Mouse (Mus musculus) neural tube, embryonic 15.5 days (tissue): ENCODE results near the gene Rps23. TPM values are rescaled to one million over a fixed set of nuclear protein-coding genes. Genes with fewer than 3 reads are reported as not detected.
"Not testable (repeated sequence)": the region's sequence is repeated elsewhere in the genome, so short reads cannot be mapped to it uniquely, and the experiment has no call there.

Experiments
- ATAC-seq: fragments of 200-750 bp; cut with Nextera tagmentation; 2 replicates; pipeline ENCODE4 v1.8.0; 2017; ENCODE audit warnings: mild to moderate bottlenecking, moderate TSS enrichment, moderate library complexity; ENCODE audit not compliant: low FRiP score
- H3K27ac ChIP-seq: fragments of 300-500 bp; sonication (generic); replicated peaks from 2 replicates; pipeline ENCODE4 v1.5.1; 2015; ENCODE audit warnings: mild to moderate bottlenecking, inconsistent platforms
- H3K27me3 ChIP-seq: fragments of 300-500 bp; sonication (generic); replicated peaks from 2 replicates; pipeline ENCODE4 v1.6.1; 2015; ENCODE audit warnings: inconsistent platforms
- H3K36me3 ChIP-seq: fragments of 300-500 bp; sonication (generic); 2 replicates; pipeline ENCODE4 v1.6.1; 2015; ENCODE audit warnings: inconsistent platforms
- H3K4me1 ChIP-seq: fragments of 300-500 bp; sonication (generic); 2 replicates; pipeline ENCODE4 v1.6.1; 2015; ENCODE audit warnings: inconsistent platforms
- H3K4me2 ChIP-seq: fragments of 300-500 bp; sonication (generic); 2 replicates; pipeline ENCODE4 v1.6.1; 2015; ENCODE audit warnings: inconsistent platforms, mild to moderate bottlenecking, moderate library complexity
- H3K4me3 ChIP-seq: fragments of 300-500 bp; sonication (generic); replicated peaks from 2 replicates; pipeline ENCODE4 v1.5.1; 2015; ENCODE audit warnings: mild to moderate bottlenecking, inconsistent platforms
- H3K9ac ChIP-seq: fragments of 300-500 bp; sonication (generic); replicated peaks from 2 replicates; pipeline ENCODE4 v1.6.1; 2015; ENCODE audit warnings: mild to moderate bottlenecking, inconsistent platforms
- H3K9me3 ChIP-seq: fragments of 300-500 bp; sonication (generic); replicated peaks from 2 replicates; pipeline ENCODE4 v1.6.1; 2016; ENCODE audit warnings: inconsistent platforms
- WGBS: fragments of 180-500 bp; shearing (Covaris S2); methylation state at CpG from one replicate; pipeline ENCODE4 v1.1.7; 2015; ENCODE audit warnings: mixed read lengths; 5-methylcytosine and 5-hydroxymethylcytosine counted together
- polyA plus RNA-seq: library from polyadenylated mRNA; unstranded; fragments of >200 nt; fragmentation: Nextera tagmentation; extraction: Ambion mirVana; gene quantifications from 2 replicates; pipeline ENCODE4 v1.2.1, GENCODE M21; 2015

Gene Rps23
- polyA plus RNA-seq, 1 experiment from 2014 or later: 107 TPM

- Histone ChIP-seq H3K9ac (no peak overlapping the region), H3K36me3 (no peaks in the 10 kb centered on the region), H3K9me3 (no peaks in the 10 kb centered on the region), H3K4me1 (peaks cover 12% of the 10 kb centered on the region), H3K27me3 (no peaks in the 10 kb centered on the region), H3K4me3 (no peak overlapping the region), H3K4me2 (no peak overlapping the region), H3K27ac (peak overlapping the region; percentile 63)
- peak; percentile 38 for ATAC-seq
- WGBS: 33% methylated on average over 7 of the region's 7 CpGs
Measured at GRCm38 (mm10) chr13:90913675-90914192, 9.0 kb upstream of the Rps23 start.

DNA sequence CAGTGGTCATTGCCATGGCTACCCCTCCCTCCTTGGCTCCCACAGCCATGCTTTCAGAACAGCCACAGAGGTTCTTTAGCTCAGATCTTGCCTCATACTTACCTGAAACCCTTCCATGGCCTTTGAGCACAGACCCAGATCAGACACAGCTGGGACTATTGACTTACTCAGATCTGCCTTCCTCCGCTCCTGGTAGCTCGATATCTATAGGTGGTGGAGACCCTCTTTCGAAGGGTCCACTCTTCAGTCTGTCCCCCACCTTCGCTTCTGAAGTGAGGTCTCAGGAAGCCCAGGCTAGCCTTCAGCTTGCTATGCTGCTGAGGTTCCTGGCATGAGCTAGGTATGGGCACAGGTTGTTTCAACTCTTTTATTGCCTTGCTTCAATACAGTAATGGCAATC lies 8.0 kb upstream of the Rps23 start:
- H3K4me1 ChIP-seq: peaks cover 12% of the 10 kb centered on the region
- H3K9me3 ChIP-seq: no peaks in the 10 kb centered on the region
- H3K4me3 ChIP-seq: no peak overlapping the region
- H3K36me3 ChIP-seq: no peaks in the 10 kb centered on the region
- H3K9ac ChIP-seq: no peak overlapping the region
- ATAC-seq: no peak
- no peaks in the 10 kb centered on the region for H3K27me3 ChIP-seq
- no peak overlapping the region for H3K27ac ChIP-seq
- WGBS: 94% methylated on average over 4 of the region's 4 CpGs
- no peak overlapping the region for H3K4me2 ChIP-seq

DNA sequence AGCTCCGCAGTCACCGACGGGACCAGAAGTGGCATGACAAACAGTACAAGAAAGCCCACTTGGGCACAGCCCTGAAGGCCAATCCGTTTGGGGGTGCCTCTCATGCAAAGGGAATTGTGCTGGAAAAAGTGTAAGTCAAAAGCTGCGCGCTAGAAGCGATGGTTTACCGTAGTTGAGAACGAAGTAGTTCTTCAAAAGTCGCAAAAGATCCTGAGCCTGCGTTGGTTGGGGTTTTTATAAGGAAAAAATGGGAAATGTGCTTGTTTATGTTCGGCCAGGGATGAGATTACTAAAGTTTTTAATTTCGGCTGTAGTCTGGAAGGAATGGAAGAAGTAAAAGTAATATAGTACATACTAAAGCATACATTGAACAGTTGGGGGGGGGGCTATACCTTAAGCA lies 859 bp downstream of the Rps23 start:
- ATAC-seq, H3K27ac ChIP-seq, H3K4me1 ChIP-seq, H3K9me3 ChIP-seq, H3K27me3 ChIP-seq: not testable (repeated sequence)
- 1% methylated on average over 13 of the region's 13 CpGs for WGBS
- H3K36me3 ChIP-seq: peaks cover 32% of the 10 kb centered on the region
- H3K4me3 ChIP-seq: peak overlapping the region; percentile 87
- H3K4me2 ChIP-seq: peak overlapping the region; percentile 75
- peak overlapping the region; percentile 94 for H3K9ac ChIP-seq

DNA sequence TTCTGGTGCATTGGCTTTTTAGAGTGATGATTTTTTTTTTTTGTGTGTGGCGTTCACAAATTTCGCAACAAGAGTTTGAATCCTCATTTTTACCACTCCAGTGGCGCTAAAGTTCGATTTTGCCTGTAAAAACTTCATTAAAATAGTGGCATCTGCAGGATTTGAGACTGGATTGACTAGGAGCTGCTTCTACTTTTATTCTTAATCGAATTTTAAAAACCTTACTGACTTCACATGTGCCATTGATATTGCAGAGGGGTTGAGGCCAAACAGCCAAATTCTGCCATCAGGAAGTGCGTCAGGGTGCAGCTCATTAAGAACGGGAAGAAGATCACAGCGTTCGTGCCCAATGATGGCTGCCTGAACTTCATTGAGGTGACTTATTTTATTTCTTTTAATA lies 1.3 kb downstream of the Rps23 start:
- no peaks in the 10 kb centered on the region for H3K9me3 ChIP-seq
- peaks cover 35% of the 10 kb centered on the region for H3K36me3 ChIP-seq
- H3K4me1 ChIP-seq: peaks cover 7% of the 10 kb centered on the region
- ATAC-seq: no peak
- peak overlapping the region; percentile 87 for H3K4me3 ChIP-seq
- H3K9ac ChIP-seq: peak overlapping the region; percentile 94
- 56% methylated on average over 9 of the region's 9 CpGs for WGBS
- H3K27ac ChIP-seq: no peak overlapping the region
- no peaks in the 10 kb centered on the region for H3K27me3 ChIP-seq
- H3K4me2 ChIP-seq: peak overlapping the region; percentile 75

- H3K9ac ChIP-seq: no peak overlapping the region
- no peak for ATAC-seq
- no peak overlapping the region for H3K27ac ChIP-seq
- peaks cover 35% of the 10 kb centered on the region for H3K36me3 ChIP-seq
- no peak overlapping the region for H3K4me2 ChIP-seq
- H3K9me3 ChIP-seq: no peaks in the 10 kb centered on the region
- 93% methylated on average over 5 of the region's 5 CpGs for WGBS
- peaks cover 7% of the 10 kb centered on the region for H3K4me1 ChIP-seq
- H3K4me3 ChIP-seq: no peak overlapping the region
- no peaks in the 10 kb centered on the region for H3K27me3 ChIP-seq
Measured at GRCm38 (mm10) chr13:90925191-90925590, 2.4 kb downstream of the Rps23 start.

DNA sequence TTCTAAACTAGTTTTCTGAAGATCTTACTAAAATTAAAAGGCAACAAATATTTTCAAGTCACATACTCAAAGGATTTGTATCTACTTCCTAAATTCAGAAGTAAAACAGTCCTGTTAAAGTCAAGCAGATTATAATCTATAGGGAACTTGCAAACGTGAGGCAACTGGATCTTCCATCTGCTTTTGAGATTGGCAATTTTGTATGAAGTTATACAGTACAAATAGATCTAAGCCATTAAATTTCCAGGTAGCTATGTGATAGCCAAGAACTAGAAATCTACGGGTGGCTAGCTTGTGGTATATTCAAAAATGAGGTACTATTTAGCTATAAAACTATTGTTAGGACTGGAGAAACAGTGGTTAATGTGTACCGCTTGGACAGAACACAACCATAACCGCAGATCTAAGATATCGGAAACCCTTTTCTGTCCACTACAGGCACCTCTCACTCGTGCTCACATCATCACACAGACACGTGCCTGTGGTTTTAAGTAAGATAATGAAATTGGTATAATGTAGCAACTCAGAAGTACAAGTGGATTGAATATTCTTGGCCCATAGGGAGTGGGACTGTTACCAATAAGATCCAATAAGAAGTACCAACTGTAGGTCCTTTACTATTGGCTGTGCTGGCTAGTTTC lies 3.5 kb downstream of the Rps23 start:
- Histone ChIP-seq H3K4me3 (no peak overlapping the region), H3K27ac (no peak overlapping the region), H3K4me2 (no peak overlapping the region), H3K36me3 (peaks cover 35% of the 10 kb centered on the region), H3K27me3 (no peaks in the 10 kb centered on the region), H3K9me3 (no peaks in the 10 kb centered on the region), H3K4me1 (peaks cover 7% of the 10 kb centered on the region), H3K9ac (no peak overlapping the region)
- no peak for ATAC-seq
- WGBS: 87% methylated on average over 7 of the region's 7 CpGs

DNA sequence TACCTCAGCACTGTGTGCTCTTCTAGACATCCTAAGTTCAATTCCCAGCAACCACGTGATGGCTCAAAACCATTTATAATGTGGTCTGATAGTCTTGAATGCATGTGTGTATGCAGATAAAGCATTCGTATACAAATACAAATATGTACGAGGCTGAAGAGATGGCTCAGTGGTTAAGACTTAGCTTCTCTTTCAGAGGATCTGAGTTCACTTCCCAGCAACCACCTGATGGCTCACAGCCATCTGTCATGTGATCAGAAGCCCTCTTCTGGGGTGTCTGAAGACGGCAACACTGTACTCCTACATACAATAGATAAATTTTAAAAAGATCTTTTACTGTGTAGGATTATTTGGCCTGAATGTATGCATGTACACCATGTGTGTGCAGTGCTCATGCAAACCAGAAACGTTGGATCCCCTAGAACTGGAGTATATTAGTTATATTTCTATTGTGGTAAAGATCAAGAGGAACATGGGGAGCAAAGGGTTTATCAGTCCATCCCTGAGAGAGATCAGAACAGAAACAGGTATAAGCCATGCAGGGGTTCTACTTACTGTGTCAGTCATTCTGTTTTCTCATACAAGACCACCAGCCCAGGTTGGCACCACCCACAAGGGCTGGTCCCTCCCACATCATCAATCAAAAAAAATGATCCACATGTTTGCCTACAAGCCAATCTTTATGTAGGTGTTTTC lies 4.3 kb downstream of the Rps23 start:
- Histone ChIP-seq H3K27ac (no peak overlapping the region), H3K4me3 (no peak overlapping the region), H3K4me1 (peaks cover 7% of the 10 kb centered on the region), H3K9ac (no peak overlapping the region), H3K9me3 (no peaks in the 10 kb centered on the region), H3K27me3 (no peaks in the 10 kb centered on the region), H3K4me2 (no peak overlapping the region), H3K36me3 (peaks cover 35% of the 10 kb centered on the region)
- WGBS: 80% methylated on average over 5 of the region's 5 CpGs
- ATAC-seq: no peak

DNA sequence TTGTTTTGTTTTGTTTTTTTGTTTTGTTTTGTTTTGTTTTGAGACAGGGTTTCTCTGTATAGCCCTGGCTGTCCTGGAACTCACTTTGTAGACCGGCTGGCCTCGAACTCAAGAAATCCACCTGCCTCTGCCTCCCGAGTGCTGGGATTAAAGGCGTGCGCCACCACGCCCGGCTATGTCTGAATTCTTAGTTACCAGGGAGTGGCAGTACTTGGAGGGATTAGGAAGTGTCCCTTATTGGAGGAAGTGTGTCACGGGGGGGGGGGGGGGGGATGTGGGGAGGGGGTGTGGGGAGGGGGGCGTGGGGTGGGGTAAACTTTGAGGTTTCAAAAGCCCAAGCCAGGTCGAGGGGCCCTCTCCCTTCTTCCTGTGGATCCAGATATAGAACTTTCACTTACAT lies 5.5 kb downstream of the Rps23 start:
- not testable (repeated sequence) for H3K9ac ChIP-seq, ATAC-seq, H3K27me3 ChIP-seq, H3K27ac ChIP-seq, H3K4me3 ChIP-seq, H3K9me3 ChIP-seq, H3K4me2 ChIP-seq, H3K4me1 ChIP-seq
- 96% methylated on average over 10 of the region's 10 CpGs for WGBS
- peaks cover 35% of the 10 kb centered on the region for H3K36me3 ChIP-seq

- Histone ChIP-seq H3K4me2 (no peak overlapping the region), H3K27ac (no peak overlapping the region), H3K4me1 (no peaks in the 10 kb centered on the region), H3K27me3 (no peaks in the 10 kb centered on the region), H3K9ac (no peak overlapping the region), H3K36me3 (peaks cover 33% of the 10 kb centered on the region), H3K9me3 (no peaks in the 10 kb centered on the region), H3K4me3 (no peak overlapping the region)
- 24% methylated on average over 5 of the region's 5 CpGs for WGBS
- peak; percentile 72 for ATAC-seq
Measured at GRCm38 (mm10) chr13:90929847-90930246, 7.1 kb downstream of the Rps23 start.

GRCm38 (mm10) chr13:90933256-90933655 lies 10.5 kb downstream of the Rps23 start:
- no peaks in the 10 kb centered on the region for H3K27me3 ChIP-seq
- peaks cover 5% of the 10 kb centered on the region for H3K36me3 ChIP-seq
- no peak for ATAC-seq

DNA sequence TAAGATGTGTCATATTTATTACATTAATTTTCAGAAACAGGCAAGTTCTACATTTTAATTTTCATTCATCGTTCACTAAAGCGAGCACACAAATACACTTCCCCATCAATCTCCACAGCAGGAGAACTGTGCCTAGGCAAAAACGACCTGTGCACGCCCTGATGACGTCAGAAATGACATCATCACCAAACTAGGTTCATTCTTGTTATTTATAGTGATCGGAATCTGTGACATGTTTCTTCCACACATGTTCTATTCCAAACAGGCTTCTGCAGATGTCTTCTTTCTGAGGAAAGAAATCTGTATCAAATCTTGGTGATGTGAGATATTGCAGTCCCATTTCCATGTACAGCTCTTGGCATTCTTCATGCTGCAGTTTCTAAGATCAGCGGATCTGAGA lies 13.1 kb downstream of the Rps23 start:
- H3K4me2 ChIP-seq: no peak overlapping the region
- no peak overlapping the region for H3K9ac ChIP-seq
- H3K27ac ChIP-seq: 0 out of 2 replicates have a peak overlapping the region, but pooled peaks have one; percentile 23
- no peaks in the 10 kb centered on the region for H3K36me3 ChIP-seq
- H3K9me3 ChIP-seq: no peaks in the 10 kb centered on the region
- 83% methylated on average over 7 of the region's 7 CpGs for WGBS
- H3K27me3 ChIP-seq: no peaks in the 10 kb centered on the region
- no peak overlapping the region for H3K4me3 ChIP-seq
- H3K4me1 ChIP-seq: no peaks in the 10 kb centered on the region
- ATAC-seq: no peak

More at GRCm38 (mm10) chr13:90933256-90933655, 10.5 kb downstream of the Rps23 start:
- WGBS: 72% methylated on average over 3 of the region's 3 CpGs
- no peak overlapping the region for H3K9ac ChIP-seq
- H3K4me3 ChIP-seq: no peak overlapping the region
- H3K27ac ChIP-seq: no peak overlapping the region
- no peak overlapping the region for H3K4me2 ChIP-seq
- H3K4me1 ChIP-seq: no peaks in the 10 kb centered on the region
- no peaks in the 10 kb centered on the region for H3K9me3 ChIP-seq

DNA sequence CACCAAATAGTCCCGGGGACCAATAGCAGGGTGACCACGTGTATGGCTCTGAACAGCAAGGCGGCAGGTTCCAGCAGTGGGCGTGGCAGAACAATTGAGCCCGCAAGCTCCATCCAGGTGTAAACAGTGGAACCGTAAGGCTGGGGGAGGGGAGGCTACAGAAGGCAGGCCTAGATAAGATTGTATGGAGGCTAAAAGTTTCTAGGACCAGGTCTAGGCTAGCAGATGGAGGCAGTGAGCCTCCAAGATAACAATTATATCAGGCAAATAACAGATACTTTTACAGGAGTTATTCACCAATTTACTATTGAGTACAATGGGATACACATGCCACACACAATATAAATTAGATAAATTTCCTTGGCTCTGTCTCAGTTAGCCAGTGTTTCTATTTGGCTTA lies 16.4 kb downstream of the Rps23 start:
- Histone ChIP-seq H3K4me2 (no peak overlapping the region), H3K4me1 (no peaks in the 10 kb centered on the region), H3K27ac (no peak overlapping the region), H3K4me3 (no peak overlapping the region), H3K36me3 (no peaks in the 10 kb centered on the region), H3K9me3 (no peaks in the 10 kb centered on the region), H3K9ac (no peak overlapping the region), H3K27me3 (no peaks in the 10 kb centered on the region)
- WGBS: 76% methylated on average over 6 of the region's 6 CpGs
- no peak for ATAC-seq
